Mouse (Mus musculus) forebrain, embryonic 14.5 days (tissue): Measurements from ENCODE around the gene Grip1. TPM values are rescaled to one million over a fixed set of nuclear protein-coding genes. Genes with fewer than 3 reads are reported as not detected.

Experiments
- ATAC-seq: fragments of 200-750 bp; cut with Nextera tagmentation; 2 replicates; pipeline ENCODE4 v1.8.0; 2017; ENCODE audit warnings: mild to moderate bottlenecking, moderate library complexity
- DNase-seq: peaks from one replicate; pipeline ENCODE4 v3.0.0-alpha.2; 2015; ENCODE audit warnings: low spot score
- H3K27ac ChIP-seq: fragments of 300-500 bp; sonication (generic); 2 replicates; pipeline ENCODE4 v1.5.1; 2014; ENCODE audit warnings: low read depth, mild to moderate bottlenecking, control low read depth, low read length, moderate library complexity
- H3K27me3 ChIP-seq: fragments of 300-500 bp; sonication (generic); replicated peaks from 2 replicates; pipeline ENCODE4 v1.6.1; 2014; ENCODE audit warnings: low read length, control low read depth, mixed read lengths; ENCODE audit not compliant: control insufficient read depth, insufficient read depth
- H3K36me3 ChIP-seq: fragments of 300-500 bp; sonication (generic); 2 replicates; pipeline ENCODE4 v1.6.1; 2014; ENCODE audit warnings: low read length, control low read depth; ENCODE audit not compliant: control insufficient read depth, insufficient read depth
- H3K4me1 ChIP-seq: fragments of 300-500 bp; sonication (generic); 2 replicates; pipeline ENCODE4 v1.6.1; 2014; ENCODE audit warnings: antibody characterized with exemption, low read length, control low read depth; ENCODE audit not compliant: control insufficient read depth, insufficient read depth
- H3K4me2 ChIP-seq: fragments of 300-500 bp; sonication (generic); 2 replicates; pipeline ENCODE4 v1.6.1; 2014; ENCODE audit warnings: mild to moderate bottlenecking, control low read depth, low read length
- H3K4me3 ChIP-seq: fragments of 300-500 bp; sonication (generic); 2 replicates; pipeline ENCODE4 v1.5.1; 2014; ENCODE audit warnings: low read depth, low read length, control low read depth
- H3K9ac ChIP-seq: fragments of 300-500 bp; sonication (generic); 2 replicates; pipeline ENCODE4 v1.6.1; 2014; ENCODE audit warnings: mild to moderate bottlenecking, low read length, control low read depth, moderate library complexity
- H3K9me3 ChIP-seq: fragments of 300-500 bp; sonication (generic); replicated peaks from 2 replicates; pipeline ENCODE4 v1.6.1; 2016; ENCODE audit warnings: low read length, control low read depth, mixed read lengths; ENCODE audit not compliant: control insufficient read depth
- WGBS: fragments of 180-500 bp; shearing (Covaris S2); extraction: QIAGEN DNeasy Blood & Tissue Kit; methylation state at CpG from one replicate; pipeline ENCODE4 v1.1.7; 2014; 5-methylcytosine and 5-hydroxymethylcytosine counted together
- polyA plus RNA-seq: library from polyadenylated mRNA; unstranded; fragments of >200 nt; fragmentation: Nextera tagmentation; extraction: Ambion mirVana; gene quantifications from 2 replicates; pipeline ENCODE4 v1.2.1, GENCODE M21; 2014

The Grip1 gene
- polyA plus RNA-seq, 1 experiment from 2014 or later: 15.0 TPM

DNA sequence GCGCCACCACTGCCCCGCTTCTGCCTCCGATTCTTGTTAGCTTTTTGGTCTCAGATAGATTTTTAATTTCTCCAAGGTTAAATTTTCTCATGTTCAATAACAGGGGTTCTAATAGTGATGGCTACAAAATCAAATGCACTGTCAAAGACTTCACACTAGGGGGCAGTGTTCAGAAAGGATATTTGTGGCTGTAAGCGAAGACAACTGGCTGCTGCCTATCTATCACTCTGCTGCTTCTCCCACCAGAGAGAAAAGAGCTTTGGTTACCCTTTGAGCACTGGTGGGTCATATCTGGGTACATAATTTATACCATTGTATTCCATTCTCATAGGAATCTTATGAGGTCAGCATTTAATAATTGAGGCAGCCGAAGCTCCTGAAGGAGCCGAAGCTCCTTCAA, 431.9 kb downstream of the Grip1 start:
- Histone ChIP-seq H3K4me1 (peaks cover 3% of the 10 kb centered on the region; the same call in 1 of the 2 replicates), H3K4me2 (no peak overlapping the region), H3K27ac (no peak overlapping the region), H3K27me3 (no peaks in the 10 kb centered on the region), H3K9me3 (no peaks in the 10 kb centered on the region; the same call in 1 of the 2 replicates), H3K4me3 (no peak overlapping the region), H3K9ac (no peak overlapping the region), H3K36me3 (no peaks in the 10 kb centered on the region)
- DNase-seq (peak; percentile 65), ATAC-seq (peak; percentile 35)
- 78% methylated on average over 6 of the region's 6 CpGs for WGBS

- no peak overlapping the region for H3K27ac ChIP-seq
- 74% methylated on average over 1 of the region's 1 CpGs for WGBS
- H3K4me1 ChIP-seq: peaks cover 3% of the 10 kb centered on the region; the same call in 1 of the 2 replicates
- no peak for DNase-seq
- no peaks in the 10 kb centered on the region for H3K36me3 ChIP-seq
- no peaks in the 10 kb centered on the region for H3K27me3 ChIP-seq
- no peak for ATAC-seq
- no peak overlapping the region for H3K9ac ChIP-seq
- H3K4me3 ChIP-seq: no peak overlapping the region
- H3K9me3 ChIP-seq: no peaks in the 10 kb centered on the region; the same call in 1 of the 2 replicates
- no peak overlapping the region for H3K4me2 ChIP-seq
Measured at GRCm38 (mm10) chr10:119886681-119887080, 433.1 kb downstream of the Grip1 start.

GRCm38 (mm10) chr10:119902754-119903153, 449.1 kb downstream of the Grip1 start:
- no peak overlapping the region for H3K27ac ChIP-seq
- 53% methylated on average over 4 of the region's 4 CpGs for WGBS
- no peak overlapping the region for H3K4me3 ChIP-seq
- no peak for ATAC-seq
- H3K9ac ChIP-seq: no peak overlapping the region
- no peaks in the 10 kb centered on the region for H3K9me3 ChIP-seq
- H3K4me2 ChIP-seq: no peak overlapping the region
- no peaks in the 10 kb centered on the region for H3K36me3 ChIP-seq
- no peaks in the 10 kb centered on the region for H3K27me3 ChIP-seq
- H3K4me1 ChIP-seq: no peaks in the 10 kb centered on the region
- peak; percentile 25 for DNase-seq

GRCm38 (mm10) chr10:119906869-119907268, 453.2 kb downstream of the Grip1 start:
- DNase-seq: no peak
- no peak overlapping the region for H3K4me2 ChIP-seq
- no peak overlapping the region for H3K4me3 ChIP-seq
- H3K27ac ChIP-seq: no peak overlapping the region
- no peak for ATAC-seq
- no peaks in the 10 kb centered on the region for H3K4me1 ChIP-seq
- no peaks in the 10 kb centered on the region for H3K27me3 ChIP-seq
- 76% methylated on average over 7 of the region's 7 CpGs for WGBS
- no peaks in the 10 kb centered on the region for H3K9me3 ChIP-seq
- H3K9ac ChIP-seq: no peak overlapping the region
- H3K36me3 ChIP-seq: no peaks in the 10 kb centered on the region

GRCm38 (mm10) chr10:119917995-119918394, 464.4 kb downstream of the Grip1 start:
- Histone ChIP-seq H3K4me1 (no peaks in the 10 kb centered on the region), H3K9ac (no peak overlapping the region), H3K4me3 (no peak overlapping the region), H3K27ac (no peak overlapping the region), H3K27me3 (no peaks in the 10 kb centered on the region), H3K9me3 (no peaks in the 10 kb centered on the region), H3K4me2 (no peak overlapping the region), H3K36me3 (no peaks in the 10 kb centered on the region)
- DNase-seq: no peak
- 87% methylated on average over 9 of the region's 9 CpGs for WGBS
- no peak for ATAC-seq

DNA sequence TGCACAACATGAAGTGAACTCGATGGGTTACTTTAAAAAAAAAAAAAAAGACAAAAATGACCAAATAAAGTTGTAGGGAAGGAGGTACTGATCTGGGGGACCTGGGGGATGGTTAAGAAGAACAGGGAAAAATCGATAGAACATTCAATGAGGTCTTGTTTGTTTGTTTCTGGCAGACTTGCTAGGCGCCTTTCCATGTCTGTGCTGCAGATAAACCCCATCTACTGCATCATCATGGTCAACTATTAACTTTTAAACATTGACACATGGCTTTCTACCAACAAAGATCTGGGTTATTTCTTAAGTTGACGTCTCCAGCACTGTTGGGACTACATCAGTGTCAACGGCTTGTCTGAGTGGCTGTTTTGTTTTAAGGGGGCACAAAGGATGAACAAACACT, 474.3 kb downstream of the Grip1 start:
- ATAC-seq: no peak
- no peaks in the 10 kb centered on the region for H3K36me3 ChIP-seq

GRCm38 (mm10) chr10:119928921-119929320, 475.3 kb downstream of the Grip1 start:
- H3K4me1 ChIP-seq: peaks cover 6% of the 10 kb centered on the region
- H3K27ac ChIP-seq: no peak overlapping the region
- DNase-seq (no peak), ATAC-seq (no peak)
- no peaks in the 10 kb centered on the region for H3K36me3 ChIP-seq
- no peak overlapping the region for H3K9ac ChIP-seq
- 93% methylated on average over 2 of the region's 2 CpGs for WGBS
- H3K27me3 ChIP-seq: no peaks in the 10 kb centered on the region
- H3K4me3 ChIP-seq: no peak overlapping the region
- H3K9me3 ChIP-seq: no peaks in the 10 kb centered on the region
- no peak overlapping the region for H3K4me2 ChIP-seq

More for the DNA sequence above, 474.3 kb downstream of the Grip1 start:
- 89% methylated on average over 5 of the region's 5 CpGs for WGBS
- Histone ChIP-seq H3K9ac (no peak overlapping the region), H3K4me1 (peaks cover 6% of the 10 kb centered on the region), H3K9me3 (no peaks in the 10 kb centered on the region), H3K27me3 (no peaks in the 10 kb centered on the region), H3K4me3 (no peak overlapping the region), H3K27ac (no peak overlapping the region), H3K4me2 (no peak overlapping the region)
- no peak for DNase-seq

GRCm38 (mm10) chr10:119932794-119933193, 479.2 kb downstream of the Grip1 start:
- Histone ChIP-seq H3K9me3 (no peaks in the 10 kb centered on the region), H3K9ac (no peak overlapping the region), H3K4me2 (no peak overlapping the region), H3K4me1 (no peaks in the 10 kb centered on the region), H3K27me3 (no peaks in the 10 kb centered on the region), H3K36me3 (no peaks in the 10 kb centered on the region), H3K4me3 (no peak overlapping the region), H3K27ac (no peak overlapping the region)
- no peak for ATAC-seq
- 72% methylated on average over 4 of the region's 4 CpGs for WGBS
- no peak for DNase-seq

- no peak overlapping the region for H3K4me2 ChIP-seq
- no peak for ATAC-seq
- no peak overlapping the region for H3K27ac ChIP-seq
- H3K36me3 ChIP-seq: no peaks in the 10 kb centered on the region
- no peaks in the 10 kb centered on the region for H3K27me3 ChIP-seq
- H3K9me3 ChIP-seq: no peaks in the 10 kb centered on the region
- H3K4me3 ChIP-seq: no peak overlapping the region
- no peak overlapping the region for H3K9ac ChIP-seq
- DNase-seq: no peak
- WGBS: 96% methylated on average over 5 of the region's 5 CpGs
- H3K4me1 ChIP-seq: no peaks in the 10 kb centered on the region
Measured at GRCm38 (mm10) chr10:119933362-119933761, 479.7 kb downstream of the Grip1 start.
